Comparison of ENCODE assay signal across 19 mouse cellular contexts in genomic region chr8:119351647-119352046, GRCm38 (mm10). TPM values are rescaled to one million over a fixed set of nuclear protein-coding genes. Genes with fewer than 3 reads are reported as not detected.
DNase-seq lines count a peak whose midpoint lies in the region; ATAC-seq and TF ChIP-seq lines count a peak whose summit lies in the region.
"Had no signal": no experiment of that assay in that cellular context is flagged by ENCODE, and none has a peak within 500 bp of the region (broad histone marks: within the 10 kb centered on the region; RNA-seq: fewer than 3 reads in every experiment).

No protein-coding gene starts in this region.

- H3K4me3 ChIP-seq in heart, embryonic 10.5 days = no peak overlapping the region
- H3K4me3 ChIP-seq in heart, embryonic 12.5 days = no peak overlapping the region
- H3K4me3 ChIP-seq in hindbrain, postnatal 0 days (ENCODE audit: low read length) = no peak overlapping the region
- no peak overlapping the region for H3K4me3 ChIP-seq in hindbrain, embryonic 13.5 days

- DNase-seq in heart, embryonic 10.5 days (ENCODE audit: low spot score) = peak; percentile 63
- DNase-seq in hindbrain, postnatal 0 days (ENCODE audit: low spot score) = no peak
- DNase-seq: adrenal gland, adult 2 months; adrenal gland, adult 8-10 months; adrenal gland, postnatal 10 days; adrenal gland, postnatal 14 days; adrenal gland, postnatal 25 days; adrenal gland, postnatal 36 days; B cell, adult 2 months; cerebellum, adult 11 months; cerebellum, adult 11-12 months; cerebellum, adult 18-20 months had no signal

- ATAC-seq in heart, embryonic 12.5 days (ENCODE audit: insufficient number of reproducible peaks, low FRiP score) = no peak
- 0 out of 2 replicates have a peak, but pooled peaks have one; percentile 27 for ATAC-seq in hindbrain, postnatal 0 days
- ATAC-seq in hindbrain, embryonic 13.5 days (ENCODE audit: low FRiP score) = no peak
- ATAC-seq: activated CD4-positive, CD25-positive, alpha-beta regulatory T cell, adult 4 months; CD4-positive, CD25-positive, alpha-beta regulatory T cell, adult 4 months; Patski had no signal

- H3K36me3 ChIP-seq in heart, embryonic 10.5 days = peaks cover 47% of the 10 kb centered on the region
- peaks cover 46% of the 10 kb centered on the region for H3K36me3 ChIP-seq in heart, embryonic 12.5 days
- peaks cover 26% of the 10 kb centered on the region for H3K36me3 ChIP-seq in hindbrain, postnatal 0 days (ENCODE audit: insufficient read depth, low read length)
- H3K36me3 ChIP-seq in hindbrain, embryonic 13.5 days = peaks cover 48% of the 10 kb centered on the region

- H3K9ac ChIP-seq in heart, embryonic 12.5 days = no peak overlapping the region
- no peak overlapping the region for H3K9ac ChIP-seq in hindbrain, postnatal 0 days (replicated peaks; ENCODE audit: low read length)
- no peak overlapping the region for H3K9ac ChIP-seq in hindbrain, embryonic 13.5 days

- no peaks in the 10 kb centered on the region for H3K9me3 ChIP-seq in heart, embryonic 10.5 days
- H3K9me3 ChIP-seq in heart, embryonic 12.5 days (replicated peaks) = no peaks in the 10 kb centered on the region
- H3K9me3 ChIP-seq in hindbrain, postnatal 0 days (ENCODE audit: low read length) = no peaks in the 10 kb centered on the region
- H3K9me3 ChIP-seq in hindbrain, embryonic 13.5 days = no peaks in the 10 kb centered on the region
- H3K9me3 ChIP-seq: G1E had no signal

- no peak for TF ChIP-seq CTCF in hindbrain, postnatal 0 days (IDR thresholded peaks at IDR 0.05; ENCODE audit: low read depth)

- H3K27me3 ChIP-seq in heart, embryonic 10.5 days (ENCODE audit: insufficient read depth, poor library complexity, severe bottlenecking) = no peaks in the 10 kb centered on the region
- no peaks in the 10 kb centered on the region for H3K27me3 ChIP-seq in heart, embryonic 12.5 days (replicated peaks)
- no peaks in the 10 kb centered on the region for H3K27me3 ChIP-seq in hindbrain, postnatal 0 days (ENCODE audit: insufficient read depth, low read length)
- no peaks in the 10 kb centered on the region for H3K27me3 ChIP-seq in hindbrain, embryonic 13.5 days
- H3K27me3 ChIP-seq: CH12.LX, Patski had no signal

- WGBS in heart, embryonic 10.5 days = 91% methylated on average over 19 of the region's 19 CpGs
- 90% methylated on average over 19 of the region's 19 CpGs for WGBS in heart, embryonic 12.5 days
- WGBS in hindbrain, postnatal 0 days = 91% methylated on average over 19 of the region's 19 CpGs
- WGBS in hindbrain, embryonic 13.5 days = 94% methylated on average over 19 of the region's 19 CpGs

- H3K4me1 ChIP-seq in heart, embryonic 10.5 days = peaks cover 6% of the 10 kb centered on the region; the same call in 1 of the 2 replicates
- H3K4me1 ChIP-seq in heart, embryonic 12.5 days (replicated peaks) = peaks cover 10% of the 10 kb centered on the region; the same call in 1 of the 2 replicates
- H3K4me1 ChIP-seq in hindbrain, postnatal 0 days (ENCODE audit: insufficient read depth, low read length) = no peaks in the 10 kb centered on the region
- no peaks in the 10 kb centered on the region; the same call in 1 of the 2 replicates for H3K4me1 ChIP-seq in hindbrain, embryonic 13.5 days (replicated peaks)

- H3K27ac ChIP-seq in heart, embryonic 10.5 days = no peak overlapping the region
- no peak overlapping the region for H3K27ac ChIP-seq in heart, embryonic 12.5 days (ENCODE audit: poor library complexity, severe bottlenecking)
- H3K27ac ChIP-seq in hindbrain, postnatal 0 days = no peak overlapping the region
- H3K27ac ChIP-seq in hindbrain, embryonic 13.5 days = no peak overlapping the region

- H3K4me2 ChIP-seq in heart, embryonic 12.5 days = no peak overlapping the region
- H3K4me2 ChIP-seq in hindbrain, postnatal 0 days (ENCODE audit: low read depth, low read length) = no peak overlapping the region
- no peak overlapping the region for H3K4me2 ChIP-seq in hindbrain, embryonic 13.5 days

RNA-seq across cellular contexts. Expression of gene Hsbp1, which starts 7.4 kb away (rescaled TPM):
- 250 and 267 TPM in 2 replicates for polyA plus RNA-seq in heart, embryonic 10.5 days (2016; fragmentation: Nextera tagmentation; extraction: Ambion mirVana)
- 268 and 275 TPM in 2 replicates for polyA plus RNA-seq in heart, embryonic 12.5 days (2016; fragmentation: Nextera tagmentation; extraction: Ambion mirVana)
- total RNA-seq in hindbrain, postnatal 0 days (2014; rRNA removed) = 297 and 301 TPM in 2 replicates
- 995 and 1,006 TPM in 2 replicates for polyA plus RNA-seq in hindbrain, postnatal 0 days (2015; fragmentation: Nextera tagmentation; extraction: Ambion mirVana)
- polyA plus RNA-seq in hindbrain, embryonic 13.5 days (2015; fragmentation: Nextera tagmentation; extraction: Ambion mirVana) = 623 and 628 TPM in 2 replicates

RNA-seq across cellular contexts. Expression of gene Mlycd, which starts 43.0 kb away (rescaled TPM):
- polyA plus RNA-seq in heart, embryonic 10.5 days (2016; fragmentation: Nextera tagmentation; extraction: Ambion mirVana) = 15.2 and 17.7 TPM in 2 replicates
- 19.3 and 20.1 TPM in 2 replicates for polyA plus RNA-seq in heart, embryonic 12.5 days (2016; fragmentation: Nextera tagmentation; extraction: Ambion mirVana)
- 36.6 and 37.2 TPM in 2 replicates for total RNA-seq in hindbrain, postnatal 0 days (2014; rRNA removed)
- polyA plus RNA-seq in hindbrain, postnatal 0 days (2015; fragmentation: Nextera tagmentation; extraction: Ambion mirVana) = 20.0 TPM in 2 replicates
- 14.1 and 14.8 TPM in 2 replicates for polyA plus RNA-seq in hindbrain, embryonic 13.5 days (2015; fragmentation: Nextera tagmentation; extraction: Ambion mirVana)
